Mouse (Mus musculus) Muller cell, postnatal 12 days (primary cell): Measurements from ENCODE around the gene Ramp1.
A peak's percentile ranks its signal among the peaks of the same experiment; 100 is the strongest.

ENCODE experiments used
- DNase-seq: peaks from one replicate; pipeline ENCODE4 v3.0.0-alpha.2; 2015; ENCODE audit errors: inconsistent ontology term

Ramp1 gene

DNA sequence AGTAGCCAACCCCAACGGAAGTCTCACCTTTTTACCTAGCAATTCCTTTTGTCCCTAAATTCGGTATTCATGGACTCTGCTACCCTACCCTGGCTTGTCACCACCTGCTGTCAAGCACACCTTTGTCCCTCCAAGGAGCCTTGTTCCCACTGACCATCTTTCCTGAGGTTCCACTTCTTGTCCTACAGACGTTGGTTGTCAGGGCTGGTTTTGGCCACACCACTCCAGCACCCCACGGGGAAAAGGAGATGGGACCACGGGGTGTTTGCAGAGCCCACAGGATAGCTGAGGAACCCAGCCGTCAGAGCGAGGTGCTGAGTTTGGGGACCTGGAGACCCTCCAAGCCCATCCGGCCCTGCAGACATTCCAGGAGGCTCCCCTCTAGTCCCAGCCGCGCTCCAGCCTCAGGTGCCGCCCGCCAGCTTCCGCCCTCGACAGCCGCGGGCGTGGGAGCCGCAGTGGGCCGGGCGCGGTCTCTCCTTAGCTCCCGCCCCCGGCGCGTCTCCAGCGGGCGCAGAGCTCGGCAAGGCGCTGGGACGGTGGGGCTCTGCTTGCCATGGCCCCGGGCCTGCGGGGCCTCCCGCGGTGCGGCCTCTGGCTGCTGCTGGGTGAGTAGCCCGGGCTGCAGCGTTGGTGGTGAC lies at the start of gene Ramp1:
Gene Ramp1 (plus strand): TSS at position 290 of the 641 bp plus-strand sequence.
- DNase-seq: peak; percentile 50

DNA sequence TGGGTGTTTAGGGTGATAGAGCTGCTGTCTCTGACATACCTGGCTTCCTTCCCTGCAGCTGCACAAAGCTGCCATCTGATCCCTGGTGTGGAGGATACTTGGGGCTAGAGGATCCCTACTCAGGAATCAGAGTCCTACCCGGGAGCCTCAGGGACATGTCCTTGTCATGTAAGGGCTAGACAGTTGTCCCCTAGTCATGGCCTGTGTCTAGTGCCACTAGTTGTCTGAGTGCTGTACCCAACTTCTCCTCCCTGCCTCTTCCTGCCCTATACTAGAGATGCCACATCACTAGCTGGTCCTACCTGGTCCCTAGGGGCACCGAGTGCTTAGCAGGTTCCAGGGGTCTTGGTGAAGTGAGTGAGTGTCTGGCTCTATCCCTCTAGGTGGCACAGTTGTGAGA lies 42.6 kb upstream of the Ramp1 start:
- DNase-seq: no peak

DNA sequence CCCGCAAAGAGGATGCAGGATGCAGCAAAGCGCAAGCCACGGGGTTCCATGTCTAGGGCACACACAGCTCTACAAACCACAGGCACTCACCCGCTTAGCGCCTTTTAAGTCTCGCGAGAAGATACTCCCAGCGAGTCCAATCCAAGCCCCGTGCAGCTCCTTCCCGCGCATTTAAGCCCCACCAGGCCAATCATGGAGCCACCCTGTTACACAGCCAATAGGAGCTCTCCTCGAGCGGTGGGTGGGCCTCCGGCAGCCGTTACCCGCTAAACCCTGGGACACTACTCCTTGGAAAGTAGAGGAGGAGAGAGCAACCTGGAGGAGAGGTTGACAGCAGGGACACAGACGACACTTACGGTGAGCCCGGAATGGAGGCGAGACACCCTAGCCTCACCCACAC lies 34.8 kb upstream of the Ramp1 start, which contains the start of gene Rbm44:
Gene Rbm44 (plus strand): TSS at position 277 of the 400 bp plus-strand sequence.
- no peak for DNase-seq

DNA sequence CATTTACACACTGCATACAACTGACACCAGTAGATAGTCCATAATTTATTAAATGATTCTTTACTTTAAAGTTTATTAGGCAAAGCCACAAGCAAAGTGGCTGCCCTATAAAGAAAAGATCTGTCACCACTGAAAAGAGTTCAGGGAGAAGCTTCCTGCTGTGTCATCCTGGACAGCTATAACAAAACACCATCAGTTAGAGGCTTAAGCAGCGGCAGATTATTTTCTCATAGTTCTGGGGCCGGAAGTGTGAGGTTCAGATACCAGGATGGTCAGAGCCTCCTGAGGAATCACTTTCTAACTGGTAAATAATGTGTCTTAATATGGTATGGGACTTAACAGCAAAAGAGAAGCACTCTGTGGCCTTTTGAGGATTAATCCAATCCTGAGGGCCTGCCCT lies 28.1 kb upstream of the Ramp1 start:
- no peak for DNase-seq

DNA sequence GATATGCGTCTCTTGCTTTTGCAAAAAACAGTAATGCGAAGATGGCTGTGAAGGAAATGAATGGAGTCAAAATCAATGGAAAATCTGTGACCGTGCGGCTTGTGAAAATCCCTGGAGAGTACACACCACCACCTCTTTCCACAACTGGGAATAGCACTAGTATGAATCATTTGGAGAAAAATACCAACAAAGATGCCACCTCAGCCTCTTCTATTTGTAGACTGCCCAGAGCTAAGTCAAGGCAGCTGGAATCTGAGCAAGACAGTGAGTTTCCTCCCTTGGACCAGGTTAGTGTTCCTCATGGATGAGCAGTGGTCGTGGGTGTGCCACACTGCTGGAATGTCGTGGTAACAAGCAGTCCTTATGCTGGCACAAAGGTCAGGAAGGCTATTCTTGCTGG lies 12.8 kb upstream of the Ramp1 start:
- peak; percentile 20 for DNase-seq

DNA sequence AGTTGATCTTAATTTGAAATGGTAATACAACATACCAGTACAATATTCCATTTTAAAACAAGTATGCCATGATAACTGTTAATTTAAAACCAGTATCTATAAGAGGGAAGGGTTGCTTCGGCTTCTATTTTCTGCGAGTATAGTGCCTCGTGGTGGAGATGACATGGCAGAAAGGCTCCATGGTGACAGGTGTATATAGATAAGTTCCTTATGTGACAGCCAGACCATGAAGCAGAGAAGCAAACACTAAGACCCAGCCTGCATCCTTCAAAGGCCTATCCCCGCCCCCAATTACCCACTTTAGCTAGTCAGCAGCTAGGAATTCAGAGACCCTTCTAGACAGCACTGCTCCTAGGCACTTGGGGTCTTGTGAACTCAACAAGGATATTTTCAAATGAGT lies 10.5 kb upstream of the Ramp1 start:
- DNase-seq: no peak

DNA sequence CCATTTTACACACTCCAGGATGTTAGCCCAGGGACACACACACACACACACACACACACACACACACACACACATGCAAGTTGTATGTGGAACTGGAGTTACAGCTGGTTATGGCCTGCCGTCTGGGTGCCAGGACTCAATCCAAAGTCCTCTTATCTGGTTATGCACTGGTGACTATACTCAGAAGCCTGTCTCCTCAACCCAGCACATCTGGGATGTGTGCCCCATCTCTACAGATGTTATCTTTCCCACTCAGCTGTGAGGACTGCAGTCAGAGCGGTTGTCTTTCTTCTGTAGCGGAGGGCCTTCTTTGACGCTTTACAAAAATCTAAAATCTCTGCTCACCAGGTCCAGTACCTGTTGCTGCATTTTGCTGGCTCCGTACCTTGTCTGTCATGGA lies 4.8 kb upstream of the Ramp1 start:
- DNase-seq: no peak

DNA sequence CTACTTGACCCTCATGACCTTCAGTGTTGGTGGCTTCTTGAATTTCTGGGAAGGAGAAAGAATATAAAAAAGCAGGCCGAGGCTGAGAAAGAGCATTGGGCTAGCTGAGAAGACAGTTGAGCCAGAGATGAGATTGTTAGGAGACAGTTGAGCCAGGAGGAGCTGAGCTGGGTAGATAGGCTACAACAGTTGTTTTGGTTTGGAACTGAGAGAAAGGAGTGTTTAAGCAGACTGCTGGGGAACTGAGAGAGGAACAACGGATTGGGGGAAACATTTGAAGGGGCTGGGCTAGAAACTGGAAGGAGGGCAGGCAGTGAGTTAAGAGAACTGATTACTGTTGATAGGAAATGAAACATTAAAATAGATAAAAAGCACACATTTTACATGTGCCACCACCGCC lies 3.6 kb upstream of the Ramp1 start:
- DNase-seq: no peak

DNA sequence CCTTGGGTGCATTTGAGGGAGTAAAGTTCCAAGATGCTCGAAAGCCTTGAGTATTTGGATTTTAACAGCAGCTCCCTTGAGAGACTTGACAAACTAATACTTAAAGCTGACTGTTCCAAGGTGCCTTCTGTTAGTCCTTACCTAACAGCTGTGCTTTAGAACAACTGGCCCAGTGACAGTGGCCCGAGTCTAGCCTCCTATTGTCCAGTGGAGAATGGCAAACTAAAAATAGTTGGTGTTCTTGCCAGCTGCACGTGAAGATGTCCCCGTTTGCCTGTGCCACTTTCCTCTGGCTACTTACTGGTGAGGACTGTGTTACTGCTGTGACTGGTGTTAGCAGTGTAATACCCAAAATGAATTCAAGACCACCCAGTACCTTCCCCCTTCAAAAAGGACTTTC lies 2.8 kb upstream of the Ramp1 start:
- no peak for DNase-seq

DNA sequence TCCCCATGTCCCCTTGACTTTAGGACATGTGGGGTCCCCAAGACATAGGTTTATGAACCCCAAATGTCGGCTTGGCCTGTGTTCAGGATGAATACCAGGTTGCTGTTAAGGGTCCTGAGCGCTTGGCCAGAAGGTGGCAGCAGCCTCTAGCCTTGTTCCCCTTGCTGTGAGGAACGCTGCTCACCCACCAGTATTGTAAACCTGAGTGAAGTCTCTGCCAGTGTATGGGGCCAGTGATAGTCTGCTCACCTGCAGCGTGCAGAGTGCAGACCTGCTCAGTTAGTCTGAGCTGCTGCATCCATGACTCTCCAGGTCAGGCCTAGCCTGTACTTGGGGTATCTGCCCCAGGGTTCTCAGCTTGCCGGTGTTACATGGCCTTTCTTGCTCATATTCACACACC lies 536 bp upstream of the Ramp1 start:
- peak; percentile 46 for DNase-seq

DNA sequence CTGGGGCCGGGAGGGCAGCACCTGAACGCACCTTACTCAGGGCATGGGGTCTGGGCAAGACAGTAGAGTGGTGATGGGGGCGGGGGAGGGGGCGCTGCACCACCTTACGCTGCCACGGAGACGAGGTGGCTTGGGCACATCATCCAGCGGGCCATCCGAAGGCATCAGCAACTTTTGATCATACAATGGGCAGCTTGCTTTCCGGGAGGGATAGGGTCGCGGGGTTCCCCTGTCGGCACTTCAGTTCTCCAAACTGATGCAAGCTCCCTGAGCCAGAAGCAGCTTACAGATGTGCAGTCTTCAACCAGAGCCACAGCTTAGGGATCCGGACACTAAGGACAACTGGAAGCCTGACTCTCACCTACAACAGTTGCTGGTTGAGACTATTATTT lies 548 bp downstream of the Ramp1 start:
- DNase-seq: no peak

DNA sequence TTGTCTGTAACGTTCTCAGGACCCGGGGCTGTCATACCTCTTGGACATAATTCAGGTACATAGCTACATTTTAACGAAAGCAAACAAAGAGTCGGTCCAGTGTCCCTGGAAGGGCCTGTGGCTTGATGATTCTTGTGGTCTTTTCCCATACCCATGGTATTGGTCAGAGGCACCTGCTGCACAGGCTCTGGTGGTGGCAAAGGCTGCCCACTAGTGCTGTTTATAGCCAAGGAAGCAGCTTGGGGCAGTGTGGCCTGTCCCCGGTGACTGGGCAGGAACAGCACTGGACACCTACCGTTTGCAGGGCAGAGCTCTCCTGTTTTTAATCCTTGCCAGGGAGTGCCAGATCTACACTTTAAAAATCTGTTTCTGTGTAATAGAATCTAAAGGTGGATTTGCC lies 1.1 kb downstream of the Ramp1 start:
- DNase-seq: no peak

DNA sequence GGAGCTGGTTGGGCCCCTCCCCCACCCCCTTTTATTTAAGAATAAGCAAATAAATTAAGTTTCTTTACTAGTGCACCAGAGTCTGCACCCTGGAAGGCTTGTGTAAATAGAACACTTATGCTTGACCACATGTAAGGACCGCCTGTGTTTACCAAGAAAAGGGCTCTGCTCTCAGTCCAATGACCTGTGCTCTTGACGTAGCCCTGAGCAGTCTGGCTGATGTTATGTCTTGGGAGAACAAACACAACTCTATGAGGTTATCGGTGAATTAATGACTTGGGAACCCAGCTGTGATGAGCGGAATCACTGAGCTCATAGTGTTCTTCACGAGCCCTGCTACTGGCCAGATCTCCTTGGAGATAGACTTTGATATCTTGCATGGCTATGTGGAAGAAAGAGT lies 1.6 kb downstream of the Ramp1 start:
- DNase-seq: no peak

DNA sequence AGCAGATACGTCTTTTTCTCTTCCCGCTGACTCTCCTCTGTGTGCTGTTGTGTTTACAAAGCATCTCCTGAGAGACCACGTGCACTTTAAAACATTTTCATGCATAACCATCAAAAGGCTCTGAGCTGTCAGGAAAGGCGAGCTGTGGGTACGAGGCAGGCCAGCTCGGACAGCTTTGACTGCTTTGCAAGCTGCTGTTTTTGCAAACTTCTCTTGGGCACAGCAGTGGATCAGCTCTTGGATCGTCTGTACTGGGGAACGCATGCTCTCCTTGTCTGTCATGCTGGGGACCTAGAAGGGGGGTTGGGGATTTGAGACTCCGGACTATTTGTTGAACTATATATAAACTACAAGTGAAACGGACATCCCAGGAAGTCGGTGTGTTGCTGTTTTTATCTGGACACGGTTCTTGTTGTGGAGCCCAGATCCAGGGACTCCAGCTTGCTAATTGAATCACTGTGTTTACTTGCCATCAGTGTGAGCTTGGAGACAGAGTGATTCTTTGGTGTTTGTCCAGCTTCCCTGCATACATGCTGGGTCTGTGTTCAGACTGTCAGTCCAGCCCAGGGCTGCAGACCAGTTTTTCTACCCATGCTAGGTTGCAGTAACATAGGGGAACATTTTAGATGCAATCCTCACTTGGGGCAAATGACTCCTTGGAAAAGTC lies 2.3 kb downstream of the Ramp1 start:
- no peak for DNase-seq

DNA sequence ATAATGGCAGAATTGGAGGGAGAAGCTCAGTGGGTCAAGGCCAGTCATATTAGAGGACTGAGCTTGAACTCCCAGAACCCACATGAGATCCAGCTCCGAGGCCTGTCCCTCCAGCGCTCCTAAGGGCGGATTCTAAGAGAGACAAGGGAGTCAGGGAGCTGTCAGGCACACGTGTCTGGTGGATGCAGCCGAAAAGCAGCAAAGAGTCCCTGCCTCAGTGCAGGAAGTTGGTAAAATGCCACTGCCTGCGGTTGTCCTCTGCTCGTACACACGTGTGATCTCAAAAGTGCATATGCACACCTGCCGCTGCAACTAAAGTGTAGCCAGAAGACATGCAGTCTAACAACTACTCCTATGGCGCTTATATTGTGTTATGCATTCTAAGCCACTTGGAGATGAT lies 3.7 kb downstream of the Ramp1 start:
- DNase-seq: no peak

DNA sequence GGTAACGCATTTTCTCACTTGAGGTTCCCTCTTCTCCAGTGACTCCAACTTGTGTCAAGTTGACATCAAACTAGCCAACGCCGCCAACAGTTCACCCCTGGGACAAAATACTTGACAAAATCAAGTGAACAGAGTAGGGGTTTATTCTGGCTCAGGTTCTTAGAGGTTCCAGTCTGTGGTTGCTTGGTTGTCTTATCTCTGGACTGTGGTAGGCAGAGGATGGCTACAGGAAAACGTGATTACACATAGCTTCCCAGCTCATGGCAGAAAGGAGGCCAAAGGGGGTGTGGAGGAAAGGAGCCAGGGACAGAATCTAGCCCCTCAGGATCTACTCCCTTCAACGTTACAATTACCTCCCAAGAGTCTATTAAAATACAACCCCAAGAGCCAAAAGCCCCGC lies 7.1 kb downstream of the Ramp1 start:
- no peak for DNase-seq

DNA sequence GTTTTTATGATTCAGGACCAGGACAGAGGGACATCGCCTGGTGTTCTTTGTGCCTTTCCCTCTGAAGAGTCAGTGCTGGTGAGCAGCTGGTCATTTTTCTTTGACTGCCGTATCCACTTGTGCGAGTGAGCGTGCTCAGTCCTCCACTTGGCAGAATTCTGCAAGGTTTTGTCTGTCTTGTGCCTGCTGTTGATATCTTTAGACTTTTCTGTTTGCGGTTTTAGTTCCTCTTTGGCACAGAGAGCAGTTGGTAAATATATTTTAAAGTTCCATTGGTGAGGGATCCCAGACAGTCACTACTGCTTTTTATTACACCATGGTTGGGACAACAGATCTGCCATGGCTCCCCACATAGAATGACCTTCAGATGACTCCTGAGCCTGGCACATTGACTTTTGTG lies 7.7 kb downstream of the Ramp1 start:
- no peak for DNase-seq

DNA sequence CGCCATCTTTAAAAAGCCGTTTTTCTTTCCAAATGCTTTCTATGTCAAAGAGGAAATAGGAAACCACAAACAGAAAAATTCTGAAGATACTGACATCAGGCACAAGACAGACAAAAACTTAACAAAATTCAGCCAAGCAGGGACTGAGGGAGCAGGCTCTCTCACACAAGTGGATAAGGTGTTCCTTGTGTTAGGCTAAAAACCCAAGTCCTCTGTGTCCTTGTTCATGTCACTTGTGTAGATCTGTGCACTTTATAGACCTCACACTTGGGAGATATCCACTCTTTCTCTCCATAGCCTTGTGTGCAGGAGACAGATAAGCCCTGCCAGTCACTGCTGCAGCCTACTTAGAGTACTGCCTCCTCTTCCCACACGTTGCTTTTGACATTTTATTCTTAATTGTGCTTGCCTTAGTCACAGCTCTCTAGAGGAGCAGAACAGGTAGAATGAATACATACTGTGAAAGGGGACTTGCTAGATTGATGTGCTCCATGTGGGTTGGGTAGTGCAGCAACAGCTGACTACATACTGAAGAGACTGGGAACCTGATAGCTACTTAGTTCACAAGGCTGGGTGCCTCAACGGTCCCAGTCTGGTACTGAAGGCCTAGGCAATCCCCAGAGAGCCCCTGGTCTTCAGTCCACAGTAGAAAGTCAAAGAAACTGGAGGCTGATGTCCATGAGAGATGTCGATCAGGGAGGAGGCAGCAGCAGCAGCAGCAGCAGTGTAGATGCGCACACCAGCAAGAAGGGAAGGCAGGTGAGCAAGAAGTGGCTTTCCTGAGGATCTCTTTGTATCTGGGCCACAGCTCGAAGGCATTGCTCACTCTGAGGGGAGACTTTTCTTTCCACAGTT lies 8.4 kb downstream of the Ramp1 start:
- no peak for DNase-seq

DNA sequence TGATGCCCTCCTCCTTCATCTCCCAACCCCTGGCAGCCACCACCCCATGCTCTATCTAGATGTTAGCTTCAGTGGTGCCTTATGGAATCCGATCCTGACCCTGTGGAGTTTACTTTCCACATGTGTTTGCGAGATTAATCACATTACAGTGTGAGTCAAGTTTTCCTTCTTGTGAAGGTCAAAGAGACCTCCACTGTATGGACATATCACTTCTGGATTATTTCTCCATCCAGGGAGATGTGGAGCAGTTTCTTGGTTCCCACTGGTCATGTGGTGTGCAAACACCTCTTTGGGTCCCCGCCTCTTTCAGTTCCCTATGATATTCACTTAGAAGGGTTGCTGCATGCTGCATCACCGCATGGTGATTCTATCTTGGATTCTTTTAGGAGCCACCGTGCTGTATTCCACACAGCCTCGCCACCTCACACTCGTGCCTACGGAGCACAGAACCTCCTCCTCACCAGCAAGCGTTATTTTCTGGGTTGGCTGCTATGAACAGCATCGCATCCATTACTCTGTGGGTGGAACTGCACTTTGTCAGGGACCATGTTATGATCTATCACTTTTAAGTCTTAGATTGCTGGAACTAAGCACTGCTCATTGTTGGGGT lies 9.3 kb downstream of the Ramp1 start:
- DNase-seq: no peak

DNA sequence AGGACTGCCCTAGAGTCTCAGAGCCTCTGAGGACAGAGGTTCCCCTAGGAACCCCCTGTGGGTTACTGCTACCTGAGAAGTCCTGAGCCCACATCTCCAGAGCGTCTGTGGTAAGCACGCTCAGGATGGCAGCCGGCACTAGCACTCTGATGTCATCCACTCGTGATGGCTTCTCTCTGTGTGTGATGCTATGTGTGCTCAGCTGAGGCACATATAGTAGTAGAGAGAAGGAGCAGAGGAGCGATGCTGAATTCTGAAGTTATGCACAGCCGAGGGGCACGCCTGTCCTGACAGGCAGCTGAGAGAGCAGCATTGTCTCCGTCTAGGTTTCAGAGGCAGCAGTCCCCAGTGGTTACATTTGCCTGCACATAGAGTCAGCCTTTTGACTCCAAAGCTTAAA lies 12.6 kb downstream of the Ramp1 start:
- no peak for DNase-seq

DNA sequence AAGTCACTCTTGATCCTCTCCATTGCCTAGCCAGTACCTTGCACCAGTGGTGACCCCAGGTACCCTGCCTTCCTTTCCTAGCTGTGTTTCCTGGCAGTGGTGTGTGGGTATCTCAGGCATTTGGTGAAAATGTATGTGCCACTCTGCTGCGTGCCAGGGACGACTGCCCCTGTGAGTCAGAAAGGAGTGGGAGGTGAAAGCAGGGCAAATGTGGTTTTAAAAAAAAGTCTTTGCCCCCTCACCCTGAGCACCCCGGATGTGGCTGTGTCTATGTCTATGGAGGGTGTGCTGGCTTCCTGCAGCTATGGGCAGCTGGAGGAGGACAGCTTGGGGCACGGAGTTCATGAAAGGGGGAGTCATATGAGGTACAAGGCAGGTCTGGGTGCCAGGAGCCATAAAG lies 13.6 kb downstream of the Ramp1 start:
- DNase-seq: no peak

DNA sequence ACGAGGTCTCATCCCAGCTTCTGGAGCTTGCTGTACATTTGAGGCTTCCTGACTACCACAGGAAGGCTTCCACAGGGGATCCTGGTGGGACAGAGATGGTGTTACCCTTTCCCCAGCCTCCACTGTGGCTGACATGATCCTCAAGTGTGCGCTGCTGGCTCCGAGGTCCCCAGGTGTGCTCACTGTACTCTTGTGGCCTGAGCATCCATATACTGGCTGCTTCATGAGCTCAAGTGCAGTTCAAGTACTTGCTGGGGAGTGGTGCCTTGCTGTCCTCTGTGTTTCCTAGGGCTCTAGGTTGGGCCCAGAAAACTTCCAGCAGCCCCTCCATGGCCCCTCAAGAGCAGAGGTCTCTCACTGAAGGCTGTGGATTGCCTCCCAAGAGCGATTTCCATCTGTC lies 14.1 kb downstream of the Ramp1 start:
- DNase-seq: no peak
